Mouse (Mus musculus) lung, postnatal 0 days (tissue): ENCODE data around the gene Fgf12. TPM values are rescaled to one million over a fixed set of nuclear protein-coding genes. Genes with fewer than 3 reads are reported as not detected.

Source experiments
- ATAC-seq: fragments of 200-750 bp; cut with Nextera tagmentation; 2 replicates; pipeline ENCODE4 v1.8.0; 2017; ENCODE audit warnings: moderate library complexity
- DNase-seq: peaks from one replicate; pipeline ENCODE4 v3.0.0-alpha.2; 2016; ENCODE audit warnings: low spot score
- H3K27ac ChIP-seq: fragments of 300-500 bp; sonication (generic); 2 replicates; pipeline ENCODE4 v1.5.1; 2014; ENCODE audit warnings: antibody characterized with exemption, mild to moderate bottlenecking, low read length, mixed read lengths
- H3K27me3 ChIP-seq: fragments of 300-500 bp; sonication (generic); replicated peaks from 2 replicates; pipeline ENCODE4 v1.6.1; 2014; ENCODE audit warnings: low read length, mixed read lengths; ENCODE audit not compliant: insufficient read depth
- H3K36me3 ChIP-seq: fragments of 300-500 bp; sonication (generic); 2 replicates; pipeline ENCODE4 v1.6.1; 2014; ENCODE audit warnings: low read length, mixed read lengths; ENCODE audit not compliant: insufficient read depth
- H3K4me1 ChIP-seq: fragments of 300-500 bp; sonication (generic); 2 replicates; pipeline ENCODE4 v1.6.1; 2014; ENCODE audit warnings: antibody characterized with exemption, low read depth, low read length, mixed read lengths; ENCODE audit not compliant: insufficient read depth
- H3K4me2 ChIP-seq: fragments of 300-500 bp; sonication (generic); replicated peaks from 2 replicates; pipeline ENCODE4 v1.6.1; 2014; ENCODE audit warnings: low read depth, mild to moderate bottlenecking, low read length, moderate library complexity, mixed read lengths
- H3K4me3 ChIP-seq: fragments of 300-500 bp; sonication (generic); 2 replicates; pipeline ENCODE4 v1.5.1; 2014; ENCODE audit warnings: low read depth, low read length
- H3K9ac ChIP-seq: fragments of 300-500 bp; sonication (generic); replicated peaks from 2 replicates; pipeline ENCODE4 v1.6.1; 2014; ENCODE audit warnings: low read depth, mild to moderate bottlenecking
- H3K9me3 ChIP-seq: fragments of 300-500 bp; sonication (generic); 2 replicates; pipeline ENCODE4 v1.6.1; 2016; ENCODE audit warnings: low read length, mixed read lengths
- CTCF ChIP-seq: IDR thresholded peaks from 2 replicates; pipeline ENCODE4 v1.5.1; 2016; ENCODE audit warnings: antibody characterized with exemption, mild to moderate bottlenecking
- EP300 ChIP-seq: IDR thresholded peaks from 2 replicates; pipeline ENCODE4 v1.6.1; 2016; ENCODE audit warnings: antibody characterized with exemption, mild to moderate bottlenecking, control low read depth
- WGBS: fragments of 180-500 bp; shearing (Covaris S2); extraction: QIAGEN DNeasy Blood & Tissue Kit; methylation state at CpG from one replicate; pipeline ENCODE4 v1.1.7; 2014; 5-methylcytosine and 5-hydroxymethylcytosine counted together
- microRNA counts: library from miRNA; unstranded; fragments of <30 nt; microRNA quantifications from one replicate; lab custom pipeline; 2015
- microRNA-seq: library from miRNA; unstranded; fragments of <30 nt; microRNA quantifications from one replicate; pipeline ENCODE4, GENCODE M21; 2016
- polyA plus RNA-seq: library from polyadenylated mRNA; unstranded; fragments of >200 nt; fragmentation: Nextera tagmentation; extraction: Ambion mirVana; gene quantifications from 2 replicates; pipeline ENCODE4 v1.2.1, GENCODE M21; 2015

The Fgf12 gene
- polyA plus RNA-seq, 1 experiment from 2014 or later = 3.6 TPM

DNA sequence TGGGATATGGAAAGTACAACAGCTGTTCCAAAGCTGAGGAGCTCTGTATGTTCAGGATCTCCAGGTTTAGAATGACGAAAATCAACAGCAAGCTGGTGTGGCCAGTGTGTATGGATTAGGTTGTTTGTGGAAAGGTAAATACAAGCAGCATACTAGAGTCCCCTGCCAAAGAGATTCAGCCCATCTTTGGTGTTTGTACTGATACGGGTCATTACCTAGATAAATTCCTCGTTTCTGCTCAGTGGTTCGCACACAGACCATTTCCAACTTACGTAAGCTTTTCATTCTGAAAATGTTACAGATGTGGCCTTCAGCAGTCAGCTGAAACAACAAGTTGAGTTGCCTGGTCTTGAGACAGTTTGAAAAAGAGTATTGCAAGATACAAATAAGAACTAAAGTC lies 536.9 kb downstream of the Fgf12 start:
- WGBS = 72% methylated on average over 5 of the region's 5 CpGs

DNA sequence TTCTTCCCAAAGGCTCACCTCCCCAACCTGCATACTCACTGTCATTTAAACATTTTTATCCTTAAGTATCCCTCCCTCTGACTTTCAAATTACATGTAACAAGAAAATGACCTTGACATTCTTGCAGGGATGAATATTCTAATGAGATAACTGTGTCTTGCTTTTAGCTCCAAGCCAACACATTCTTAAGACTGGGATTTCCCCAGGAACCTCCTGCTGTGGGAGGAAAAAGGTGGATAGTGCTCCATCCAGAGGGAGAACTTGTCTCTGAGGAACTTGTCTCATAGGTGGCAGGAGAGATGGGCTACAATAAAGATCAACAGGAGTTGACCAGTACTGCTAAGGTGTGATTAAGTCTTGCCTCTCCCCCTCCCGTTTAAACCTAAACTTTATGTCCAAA lies 540.5 kb downstream of the Fgf12 start:
- no peak for DNase-seq
- no peak for ATAC-seq
- Histone ChIP-seq H3K4me2 (no peak overlapping the region), H3K9me3 (no peaks in the 10 kb centered on the region), H3K36me3 (no peaks in the 10 kb centered on the region), H3K4me3 (no peak overlapping the region), H3K27ac (no peak overlapping the region), H3K4me1 (no peaks in the 10 kb centered on the region), H3K27me3 (no peaks in the 10 kb centered on the region), H3K9ac (no peak overlapping the region)
- 68% methylated on average over 1 of the region's 1 CpGs for WGBS
- no peak for TF ChIP-seq EP300
- TF ChIP-seq CTCF = no peak

More for the DNA sequence above, 536.9 kb downstream of the Fgf12 start:
- TF ChIP-seq CTCF = no peak
- TF ChIP-seq EP300 = no peak
- Histone ChIP-seq H3K9ac (no peak overlapping the region), H3K27me3 (no peaks in the 10 kb centered on the region), H3K4me2 (no peak overlapping the region), H3K4me3 (no peak overlapping the region), H3K9me3 (no peaks in the 10 kb centered on the region), H3K36me3 (no peaks in the 10 kb centered on the region), H3K4me1 (no peaks in the 10 kb centered on the region), H3K27ac (no peak overlapping the region)
- DNase-seq (no peak), ATAC-seq (no peak)

DNA sequence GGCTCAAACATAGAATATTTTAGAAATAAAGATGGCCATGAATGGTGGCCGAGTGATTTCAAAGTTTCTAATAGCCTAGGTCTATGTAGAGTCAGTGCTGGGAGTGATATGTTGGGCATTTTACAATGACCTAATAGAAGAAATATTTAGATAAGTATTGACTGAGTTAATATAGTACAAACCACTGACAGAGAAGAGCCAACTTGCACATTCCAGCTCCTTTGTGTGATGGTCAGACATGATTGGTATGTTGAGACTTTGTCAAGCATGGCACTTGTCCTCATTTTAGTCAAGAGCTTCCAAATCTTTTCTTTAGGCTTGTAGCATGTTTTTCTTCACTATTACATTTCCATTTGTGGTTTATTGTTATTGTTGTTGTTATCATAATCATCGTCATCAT lies 596.4 kb downstream of the Fgf12 start:
- Histone ChIP-seq H3K9ac (no peak overlapping the region), H3K36me3 (no peaks in the 10 kb centered on the region), H3K27ac (no peak overlapping the region), H3K4me1 (no peaks in the 10 kb centered on the region), H3K4me3 (no peak overlapping the region), H3K9me3 (no peaks in the 10 kb centered on the region), H3K27me3 (no peaks in the 10 kb centered on the region), H3K4me2 (no peak overlapping the region)
- ATAC-seq (no peak), DNase-seq (no peak)
- WGBS = 78% methylated on average over 2 of the region's 2 CpGs
- TF ChIP-seq EP300 = no peak

- Histone ChIP-seq H3K36me3 (no peaks in the 10 kb centered on the region), H3K9me3 (no peaks in the 10 kb centered on the region), H3K4me1 (no peaks in the 10 kb centered on the region), H3K27ac (no peak overlapping the region), H3K9ac (no peak overlapping the region), H3K27me3 (no peaks in the 10 kb centered on the region), H3K4me3 (no peak overlapping the region), H3K4me2 (no peak overlapping the region)
- no peak for ATAC-seq
- WGBS = 80% methylated on average over 3 of the region's 3 CpGs
- peak; percentile 8 for DNase-seq
- TF ChIP-seq EP300 = no peak
- peak; percentile 53 for TF ChIP-seq CTCF
Observed at GRCm38 (mm10) chr16:28140972-28141371, 611.9 kb downstream of the Fgf12 start.

GRCm38 (mm10) chr16:28127006-28127405 lies 625.9 kb downstream of the Fgf12 start:
- H3K9me3 ChIP-seq = no peaks in the 10 kb centered on the region
- H3K4me2 ChIP-seq = no peak overlapping the region
- H3K27ac ChIP-seq = no peak overlapping the region
- DNase-seq (no peak), ATAC-seq (no peak)
- no peak overlapping the region for H3K9ac ChIP-seq
- H3K4me1 ChIP-seq = no peaks in the 10 kb centered on the region
- WGBS = 61% methylated on average over 2 of the region's 2 CpGs
- H3K27me3 ChIP-seq = no peaks in the 10 kb centered on the region
- TF ChIP-seq EP300 = no peak
- TF ChIP-seq CTCF = no peak
- H3K4me3 ChIP-seq = no peak overlapping the region
- H3K36me3 ChIP-seq = no peaks in the 10 kb centered on the region

MicroRNAs within 50 kb of the gene (microRNA counts, 519-probe panel; counts per million panel counts)
- not detected for microRNA mmu-miR-690 (lab: Ali Mortazavi, UCI)

Small RNA genes lying within 50 kb of the gene (microRNA-seq; reads per million reads assigned to microRNA genes)
- gene Mir690 = not detected

Other genes with a start within 250 kb of the Fgf12 start
- 3.8 and 5.0 TPM in 2 replicates for gene Mb21d2, start 176.6 kb upstream of the Fgf12 start, polyA plus RNA-seq